Mouse (Mus musculus) kidney, adult 2 months (tissue): ENCODE results near the gene Sub1. TPM values are rescaled to one million over a fixed set of nuclear protein-coding genes. Genes with fewer than 3 reads are reported as not detected.

ENCODE experiments used
- DNase-seq: peaks from one replicate; pipeline ENCODE4 v3.0.0; 2021
- H3K27ac ChIP-seq: fragments of 200-500 bp; 2 replicates; pipeline ENCODE4 v1.5.1; 2012; ENCODE audit warnings: low read depth, low read length, control low read depth, inconsistent platforms; ENCODE audit not compliant: insufficient read depth
- H3K27me3 ChIP-seq: fragments of 200-500 bp; replicated peaks from 2 replicates; pipeline ENCODE4 v1.6.1; 2012; ENCODE audit warnings: mild to moderate bottlenecking, moderate library complexity, low read length, inconsistent platforms; ENCODE audit not compliant: control insufficient read depth, insufficient read depth
- H3K36me3 ChIP-seq: fragments of 200-500 bp; 2 replicates; pipeline ENCODE4 v1.6.1; 2012; ENCODE audit warnings: mild to moderate bottlenecking, moderate library complexity, low read length, inconsistent platforms; ENCODE audit not compliant: control insufficient read depth, insufficient read depth
- H3K4me1 ChIP-seq: fragments of 200-500 bp; 2 replicates; pipeline ENCODE4 v1.6.1; 2011; ENCODE audit warnings: low read length; ENCODE audit not compliant: control insufficient read depth, insufficient read depth
- H3K4me3 ChIP-seq: fragments of 200-500 bp; 2 replicates; pipeline ENCODE4 v1.5.1; 2011; ENCODE audit warnings: mild to moderate bottlenecking, low read depth, low read length, control low read depth; ENCODE audit not compliant: insufficient read depth
- CTCF ChIP-seq: fragments of 200-500 bp; conservative IDR thresholded peaks from 2 replicates; pipeline ENCODE4 v1.5.1; 2011; ENCODE audit warnings: low read depth, mild to moderate bottlenecking, control low read depth, low read length, moderate library complexity, mixed read lengths; ENCODE audit not compliant: insufficient read depth, insufficient read length
- POLR2A ChIP-seq: fragments of 200-500 bp; IDR thresholded peaks from one replicate; pipeline ENCODE4 v1.6.1; 2011; ENCODE audit warnings: low read depth, low read length, control low read depth
- WGBS: fragments of 180-500 bp; shearing (Covaris S2); methylation state at CpG from one replicate; pipeline ENCODE4 v1.1.7; 2018; 5-methylcytosine and 5-hydroxymethylcytosine counted together
- polyA plus RNA-seq: library from polyadenylated mRNA; depleted of rRNA; stranded (reverse); fragments of >200 nt; gene quantifications from 2 replicates; pipeline ENCODE4 v1.2.3, GENCODE M21; 2012

The Sub1 gene
- polyA plus RNA-seq, 1 experiment = 10.5 TPM

DNA sequence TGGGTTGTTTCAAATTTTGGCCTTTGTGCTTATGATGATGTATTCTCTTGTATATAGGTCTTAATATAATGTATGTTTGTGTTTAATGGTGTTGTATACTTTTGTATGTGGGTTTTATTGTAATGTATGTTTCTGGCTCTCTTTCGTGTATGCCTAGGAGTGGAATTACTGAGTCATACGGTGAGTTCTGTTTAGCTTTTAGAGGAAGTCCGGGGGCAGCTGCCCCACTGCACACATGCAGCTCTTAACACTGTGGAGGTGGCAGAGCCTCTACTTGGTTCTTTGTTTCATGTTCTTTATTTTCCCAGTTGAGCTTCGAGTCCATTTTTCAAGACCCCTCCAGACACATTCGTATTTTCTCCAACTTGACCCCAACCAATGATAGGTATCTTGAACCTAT is 29.2 kb upstream of the Sub1 start:
- no peak for DNase-seq
- Histone ChIP-seq H3K36me3 (no peaks in the 10 kb centered on the region), H3K27me3 (no peaks in the 10 kb centered on the region), H3K4me3 (no peak overlapping the region), H3K4me1 (no peaks in the 10 kb centered on the region), H3K27ac (no peak overlapping the region)
- 72% methylated on average over 5 of the region's 5 CpGs for WGBS
- TF ChIP-seq POLR2A = no peak
- no peak for TF ChIP-seq CTCF

DNA sequence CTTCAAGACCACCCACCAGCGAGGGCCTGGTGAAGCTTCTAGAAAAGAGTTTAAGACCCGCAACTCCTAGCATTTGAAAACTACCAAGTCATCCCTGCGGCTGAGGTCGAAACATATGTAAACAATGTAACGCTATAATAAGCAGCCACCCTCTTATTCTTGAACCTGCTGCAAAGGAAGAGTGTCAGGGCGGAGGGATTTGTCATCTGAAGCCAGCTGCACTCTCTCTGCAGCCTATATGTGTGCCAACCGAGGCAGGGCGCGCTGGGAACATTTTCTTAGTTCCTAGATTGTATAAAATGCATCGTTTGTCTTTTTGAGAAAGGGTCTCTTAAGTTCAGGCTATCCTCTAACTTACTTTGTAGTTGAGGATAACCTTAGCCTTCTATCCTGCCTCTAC is 28.6 kb upstream of the Sub1 start:
- H3K4me1 ChIP-seq = no peaks in the 10 kb centered on the region
- no peaks in the 10 kb centered on the region for H3K36me3 ChIP-seq
- WGBS = 81% methylated on average over 10 of the region's 10 CpGs
- no peaks in the 10 kb centered on the region for H3K27me3 ChIP-seq
- TF ChIP-seq CTCF = no peak
- TF ChIP-seq POLR2A = no peak
- no peak for DNase-seq
- H3K27ac ChIP-seq = no peak overlapping the region
- no peak overlapping the region for H3K4me3 ChIP-seq

DNA sequence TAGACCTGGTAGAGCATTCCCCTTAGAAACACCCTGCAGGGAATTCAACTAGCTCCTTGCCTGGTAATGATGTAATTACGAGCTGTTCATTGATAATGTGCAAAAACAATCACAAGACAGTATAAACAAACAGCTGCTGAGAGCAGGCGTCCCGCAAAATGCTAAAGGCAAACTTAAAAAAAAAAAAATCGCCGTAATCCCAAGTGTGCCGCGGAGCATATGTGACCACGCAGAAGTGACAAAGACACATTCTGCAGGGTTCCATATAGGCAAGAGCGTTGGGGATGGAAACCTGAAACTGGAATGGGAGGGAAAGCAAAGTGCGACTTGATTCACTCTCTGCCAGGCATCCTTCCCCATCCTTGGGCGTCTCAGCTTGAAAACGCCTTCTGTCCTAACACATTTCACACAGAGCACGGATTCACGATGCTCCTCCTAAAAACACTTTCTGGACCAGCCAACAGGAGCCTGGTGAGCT is 28.0 kb upstream of the Sub1 start:
- Histone ChIP-seq H3K27ac (no peak overlapping the region), H3K36me3 (no peaks in the 10 kb centered on the region), H3K4me1 (no peaks in the 10 kb centered on the region), H3K27me3 (no peaks in the 10 kb centered on the region), H3K4me3 (no peak overlapping the region)
- WGBS = 48% methylated on average over 14 of the region's 14 CpGs
- no peak for DNase-seq
- TF ChIP-seq POLR2A (no peak), CTCF (no peak)

DNA sequence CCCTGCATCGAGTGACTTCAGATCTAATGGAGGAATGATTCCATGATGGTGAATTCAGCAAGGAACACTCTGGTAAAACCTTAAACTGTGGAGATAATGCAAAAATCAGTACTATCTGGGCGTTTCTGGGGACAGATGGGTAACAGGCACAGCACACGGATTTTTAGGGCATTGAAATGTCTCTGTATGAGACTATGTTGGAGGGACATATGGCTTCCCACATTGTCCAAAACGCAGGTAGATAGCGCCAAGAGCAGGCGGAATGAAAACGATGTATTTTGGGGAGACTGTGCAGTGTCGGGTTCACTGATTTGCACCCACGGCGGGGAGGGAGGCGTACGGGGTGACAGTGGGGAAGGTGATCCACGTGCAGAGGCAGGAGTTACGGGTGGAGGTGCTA is 22.7 kb upstream of the Sub1 start:
- Histone ChIP-seq H3K4me1 (no peaks in the 10 kb centered on the region), H3K27ac (no peak overlapping the region), H3K27me3 (no peaks in the 10 kb centered on the region), H3K36me3 (no peaks in the 10 kb centered on the region), H3K4me3 (no peak overlapping the region)
- WGBS = 91% methylated on average over 14 of the region's 14 CpGs
- no peak for DNase-seq
- TF ChIP-seq CTCF = no peak

DNA sequence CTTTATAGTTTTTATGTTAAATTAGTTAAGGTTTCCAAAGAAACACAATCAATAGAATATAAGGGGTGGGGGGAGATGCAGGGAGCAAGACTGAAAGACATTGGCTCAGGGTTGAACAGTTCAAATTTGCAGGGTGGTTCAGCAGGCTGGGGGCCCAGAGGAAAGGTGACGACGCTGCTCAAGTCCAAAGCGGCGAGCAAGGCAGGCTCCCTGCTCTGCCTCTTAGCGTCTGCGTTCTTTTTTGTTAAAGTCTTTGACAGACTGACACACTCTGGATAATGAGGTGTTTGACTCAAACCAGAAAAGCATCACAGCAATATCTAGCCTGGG is 21.6 kb upstream of the Sub1 start:
- Histone ChIP-seq H3K4me3 (no peak overlapping the region), H3K4me1 (no peaks in the 10 kb centered on the region), H3K36me3 (no peaks in the 10 kb centered on the region), H3K27me3 (no peaks in the 10 kb centered on the region), H3K27ac (no peak overlapping the region)
- 89% methylated on average over 6 of the region's 6 CpGs for WGBS
- DNase-seq = no peak
- TF ChIP-seq POLR2A = no peak
- TF ChIP-seq CTCF = no peak

DNA sequence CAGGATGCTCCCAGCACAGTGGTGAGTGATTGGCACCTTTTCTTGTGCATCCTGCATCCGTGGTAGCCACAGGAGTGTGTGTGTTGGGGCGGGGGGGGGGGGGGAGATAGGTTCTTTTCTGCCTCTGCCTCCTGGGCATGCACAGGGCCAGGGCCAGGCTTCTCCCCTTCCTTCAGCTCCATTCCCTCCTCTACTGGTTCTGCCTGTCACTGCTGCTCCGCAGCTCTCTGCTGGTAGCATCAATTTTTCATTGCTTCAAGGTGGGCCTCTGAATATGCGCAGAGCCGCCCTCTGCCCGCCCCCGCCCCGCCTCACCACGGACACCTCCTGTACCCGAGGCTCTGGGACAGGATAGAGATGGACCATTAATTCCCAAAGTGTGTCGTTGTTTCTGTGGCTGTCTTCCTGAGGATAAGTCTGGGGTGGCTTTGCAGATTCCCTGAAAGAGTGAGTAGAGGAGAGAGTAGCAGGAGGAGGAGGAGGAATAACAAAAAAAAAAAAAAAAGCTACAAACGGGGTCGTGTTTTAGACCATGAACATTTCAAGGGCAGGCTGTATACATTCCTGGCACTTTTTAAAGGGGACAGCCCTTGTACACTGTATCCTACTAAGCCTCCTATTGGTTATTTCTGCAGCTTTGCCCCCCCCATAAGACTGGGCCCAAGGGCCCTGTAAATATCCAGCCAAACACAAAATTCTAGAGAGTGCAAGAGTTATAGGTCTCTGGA is 21.1 kb upstream of the Sub1 start:
- Histone ChIP-seq H3K27ac (no peak overlapping the region), H3K27me3 (no peaks in the 10 kb centered on the region), H3K36me3 (no peaks in the 10 kb centered on the region), H3K4me1 (no peaks in the 10 kb centered on the region), H3K4me3 (no peak overlapping the region)
- no peak for DNase-seq
- TF ChIP-seq POLR2A (no peak), CTCF (no peak)
- WGBS = 28% methylated on average over 13 of the region's 13 CpGs

DNA sequence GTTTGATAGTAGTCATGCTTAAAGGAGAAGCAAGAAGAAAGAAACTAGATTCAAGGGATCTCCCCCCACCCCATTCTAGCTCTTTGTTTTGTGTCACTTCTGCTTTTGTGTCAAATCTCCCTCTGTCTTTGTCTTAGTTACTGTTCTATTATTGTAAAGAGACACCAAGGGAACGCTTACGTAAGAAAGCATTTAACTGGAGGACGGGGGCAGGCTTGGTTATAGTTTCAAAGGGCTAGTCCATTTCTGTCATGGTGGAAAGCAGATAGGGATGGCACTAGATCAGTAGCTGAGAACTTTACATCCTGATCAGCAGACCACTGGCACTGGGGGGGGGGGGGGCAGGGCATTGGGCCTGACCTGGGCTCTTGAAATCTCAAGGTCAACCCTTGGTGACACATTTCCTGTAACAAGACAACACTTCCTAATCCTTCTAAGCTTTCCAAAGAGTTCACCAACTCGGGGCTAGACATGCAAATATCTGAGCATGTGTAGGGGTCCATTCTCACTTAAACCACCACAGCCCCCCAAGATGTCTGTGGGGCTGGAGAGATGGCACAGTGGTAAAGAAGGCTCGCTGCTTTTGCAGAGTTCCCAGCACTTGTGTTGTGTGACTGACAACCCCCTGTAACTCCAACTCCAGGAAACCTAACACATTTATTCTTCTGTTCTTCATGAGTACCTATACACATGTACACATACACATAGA is 17.6 kb upstream of the Sub1 start:
- no peaks in the 10 kb centered on the region for H3K27me3 ChIP-seq
- no peaks in the 10 kb centered on the region for H3K36me3 ChIP-seq
- 84% methylated on average over 5 of the region's 5 CpGs for WGBS
- no peak overlapping the region for H3K4me3 ChIP-seq
- H3K27ac ChIP-seq = no peak overlapping the region
- no peak for TF ChIP-seq POLR2A
- no peak for TF ChIP-seq CTCF
- no peak for DNase-seq
- H3K4me1 ChIP-seq = no peaks in the 10 kb centered on the region
